Mouse (Mus musculus) left cerebral cortex, adult 11 months (tissue): ENCODE results near the gene Tnfsfm13.
"Not testable (repeated sequence)": the region's sequence is repeated elsewhere in the genome, so short reads cannot be mapped to it uniquely, and the experiment has no call there.

ENCODE experiments used
- DNase-seq: peaks from one replicate; pipeline ENCODE4 v3.0.0; 2022; ENCODE audit warnings: low spot score

Gene Tnfsfm13

GRCm38 (mm10) chr11:69695361-69696181, at the start of gene Tnfsfm13, which contains the start of gene Tnfsf12:
TSS of gene Tnfsfm13 (minus strand) at chr11:69696098.
TSS of gene Tnfsf12 (minus strand) at chr11:69695849.
- no peak for DNase-seq

- not testable (repeated sequence) for DNase-seq
These were observed 35.5 kb upstream of the Tnfsfm13 start for GRCm38 (mm10) chr11:69731408-69731807.

GRCm38 (mm10) chr11:69729063-69729462, 33.2 kb upstream of the Tnfsfm13 start:
- DNase-seq = no peak

GRCm38 (mm10) chr11:69725951-69726350, 30.1 kb upstream of the Tnfsfm13 start:
- DNase-seq = no peak

GRCm38 (mm10) chr11:69723074-69723473, 27.2 kb upstream of the Tnfsfm13 start:
- DNase-seq = no peak

- no peak for DNase-seq
These were observed 25.0 kb upstream of the Tnfsfm13 start for GRCm38 (mm10) chr11:69720852-69721251.

GRCm38 (mm10) chr11:69719423-69719822, 23.5 kb upstream of the Tnfsfm13 start:
- DNase-seq = no peak

- DNase-seq = no peak
These were observed 22.8 kb upstream of the Tnfsfm13 start for GRCm38 (mm10) chr11:69718661-69719060.

GRCm38 (mm10) chr11:69716953-69717352, 21.1 kb upstream of the Tnfsfm13 start:
- DNase-seq = no peak

- no peak for DNase-seq
These were observed 20.0 kb upstream of the Tnfsfm13 start for GRCm38 (mm10) chr11:69715929-69716328.

- no peak for DNase-seq
These were observed 19.6 kb upstream of the Tnfsfm13 start for GRCm38 (mm10) chr11:69715482-69715881.

- DNase-seq = no peak
These were observed 18.9 kb upstream of the Tnfsfm13 start for GRCm38 (mm10) chr11:69714636-69715329.

GRCm38 (mm10) chr11:69712954-69713672, 17.2 kb upstream of the Tnfsfm13 start:
- no peak for DNase-seq

GRCm38 (mm10) chr11:69711082-69711481, 15.2 kb upstream of the Tnfsfm13 start:
- DNase-seq = no peak

GRCm38 (mm10) chr11:69710470-69710869, 14.6 kb upstream of the Tnfsfm13 start:
- DNase-seq = no peak

- DNase-seq = no peak
These were observed 13.9 kb upstream of the Tnfsfm13 start for GRCm38 (mm10) chr11:69709554-69710446.

- DNase-seq = no peak
These were observed 12.8 kb upstream of the Tnfsfm13 start for GRCm38 (mm10) chr11:69708614-69709265.

GRCm38 (mm10) chr11:69707873-69708381, 12.0 kb upstream of the Tnfsfm13 start:
- DNase-seq = no peak

- DNase-seq = no peak
These were observed 11.6 kb upstream of the Tnfsfm13 start for GRCm38 (mm10) chr11:69707480-69707847.

- DNase-seq = no peak
These were observed 11.0 kb upstream of the Tnfsfm13 start for GRCm38 (mm10) chr11:69706775-69707479.
